12 mouse cellular contexts compared by ENCODE assay signal in genomic region chr1:133689897-133690296, GRCm38 (mm10). TPM values are rescaled to one million over a fixed set of nuclear protein-coding genes. Genes with fewer than 3 reads are reported as not detected.
DNase-seq lines count a peak whose midpoint lies in the region; ATAC-seq lines count a peak whose summit lies in the region.
"Had no signal": no experiment of that assay in that cellular context is flagged by ENCODE, and none has a peak within 500 bp of the region (broad histone marks: within the 10 kb centered on the region; RNA-seq: fewer than 3 reads in every experiment).

Gene Lax1, minus strand, starts transcription at chr1:133690108.

- no peaks in the 10 kb centered on the region for H3K9me3 ChIP-seq in kidney, embryonic 15.5 days (replicated peaks)
- no peaks in the 10 kb centered on the region for H3K9me3 ChIP-seq in forebrain, embryonic 12.5 days
- no peaks in the 10 kb centered on the region for H3K9me3 ChIP-seq in forebrain, embryonic 16.5 days (ENCODE audit: control insufficient read depth, low read length)
- no peaks in the 10 kb centered on the region for H3K9me3 ChIP-seq in forebrain, embryonic 10.5 days
- H3K9me3 ChIP-seq: liver, embryonic 15.5 days had no signal

- no peaks in the 10 kb centered on the region for H3K36me3 ChIP-seq in kidney, embryonic 15.5 days
- H3K36me3 ChIP-seq in forebrain, embryonic 12.5 days (replicated peaks) = no peaks in the 10 kb centered on the region
- H3K36me3 ChIP-seq in forebrain, embryonic 16.5 days (ENCODE audit: control insufficient read depth, insufficient read depth) = no peaks in the 10 kb centered on the region
- H3K36me3 ChIP-seq in forebrain, embryonic 10.5 days (replicated peaks) = no peaks in the 10 kb centered on the region
- H3K36me3 ChIP-seq: liver, embryonic 15.5 days had no signal

- no peak within 1 kb of the TSS for H3K4me2 ChIP-seq in kidney, embryonic 15.5 days
- H3K4me2 ChIP-seq in forebrain, embryonic 12.5 days = no peak within 1 kb of the TSS
- no peak within 1 kb of the TSS for H3K4me2 ChIP-seq in forebrain, embryonic 16.5 days (ENCODE audit: low read length)
- H3K4me2 ChIP-seq: liver, embryonic 15.5 days had no signal

- H3K27me3 ChIP-seq in kidney, embryonic 15.5 days = no peaks in the 10 kb centered on the region
- peaks cover 4% of the 10 kb centered on the region; the same call in 1 of the 2 replicates for H3K27me3 ChIP-seq in forebrain, embryonic 12.5 days
- H3K27me3 ChIP-seq in forebrain, embryonic 16.5 days (replicated peaks; ENCODE audit: control insufficient read depth, insufficient read depth, low read length) = no peaks in the 10 kb centered on the region
- H3K27me3 ChIP-seq in forebrain, embryonic 10.5 days (ENCODE audit: poor library complexity, severe bottlenecking) = no peaks in the 10 kb centered on the region
- H3K27me3 ChIP-seq: liver, embryonic 15.5 days had no signal

- no peak within 1 kb of the TSS for H3K4me3 ChIP-seq in kidney, embryonic 15.5 days (replicated peaks)
- no peak within 1 kb of the TSS for H3K4me3 ChIP-seq in forebrain, embryonic 12.5 days (replicated peaks)
- H3K4me3 ChIP-seq in forebrain, embryonic 16.5 days (replicated peaks; ENCODE audit: low read length) = no peak within 1 kb of the TSS
- no peak within 1 kb of the TSS for H3K4me3 ChIP-seq in forebrain, embryonic 10.5 days
- H3K4me3 ChIP-seq: heart, adult 2 months; liver, embryonic 15.5 days had no signal

- H3K4me1 ChIP-seq in kidney, embryonic 15.5 days = peaks cover 34% of the 10 kb centered on the region
- H3K4me1 ChIP-seq in forebrain, embryonic 12.5 days = peaks cover 10% of the 10 kb centered on the region
- no peaks in the 10 kb centered on the region for H3K4me1 ChIP-seq in forebrain, embryonic 16.5 days (replicated peaks; ENCODE audit: control insufficient read depth, insufficient read depth, low read length)
- H3K4me1 ChIP-seq in forebrain, embryonic 10.5 days = peaks cover 36% of the 10 kb centered on the region

- peak within 1 kb of the TSS; percentile 51; the same call in 1 of the 2 replicates for H3K27ac ChIP-seq in kidney, embryonic 15.5 days
- H3K27ac ChIP-seq in forebrain, embryonic 12.5 days = no peak within 1 kb of the TSS
- no peak within 1 kb of the TSS for H3K27ac ChIP-seq in forebrain, embryonic 16.5 days (ENCODE audit: low read length)
- H3K27ac ChIP-seq in forebrain, embryonic 10.5 days = no peak within 1 kb of the TSS
- H3K27ac ChIP-seq: heart, adult 2 months; liver, embryonic 15.5 days had no signal

- DNase-seq in kidney, postnatal 25 days = no peak
- peak; percentile 88 for DNase-seq in thymus, postnatal 0 days (ENCODE audit: low spot score)
- no peak for DNase-seq in forebrain, embryonic 10.5 days (ENCODE audit: extremely low spot score, low spot score)
- DNase-seq: cerebellum, adult 9-10 months; layer of hippocampus, postnatal 36 days had no signal

- WGBS in kidney, embryonic 15.5 days = 11% methylated on average over 6 of the region's 6 CpGs
- WGBS in forebrain, embryonic 12.5 days = 66% methylated on average over 6 of the region's 6 CpGs
- WGBS in forebrain, embryonic 16.5 days = 75% methylated on average over 6 of the region's 6 CpGs
- 54% methylated on average over 6 of the region's 6 CpGs for WGBS in forebrain, embryonic 10.5 days

- ATAC-seq in kidney, embryonic 15.5 days (replicated peaks; ENCODE audit: low FRiP score) = no peak
- peak; percentile 64 for ATAC-seq in common myeloid progenitor, adult 5-6 weeks (replicated peaks; ENCODE audit: low read depth, poor library complexity, severe bottlenecking)
- peak; percentile 68 for ATAC-seq in monocyte, adult 5-6 weeks (replicated peaks; ENCODE audit: insufficient number of reproducible peaks, low FRiP score, low TSS enrichment, poor library complexity, severe bottlenecking)
- no peak for ATAC-seq in forebrain, embryonic 12.5 days (ENCODE audit: low FRiP score)
- ATAC-seq in forebrain, embryonic 16.5 days = no peak

- H3K9ac ChIP-seq in kidney, embryonic 15.5 days = no peak within 1 kb of the TSS
- no peak within 1 kb of the TSS for H3K9ac ChIP-seq in forebrain, embryonic 12.5 days
- H3K9ac ChIP-seq in forebrain, embryonic 16.5 days (replicated peaks; ENCODE audit: low read depth, low read length) = no peak within 1 kb of the TSS
- H3K9ac ChIP-seq: liver, embryonic 15.5 days had no signal

RNA-seq across cellular contexts. Expression of gene Lax1, which starts in this region (rescaled TPM):
- polyA plus RNA-seq in kidney, embryonic 15.5 days (2015; fragmentation: Nextera tagmentation; extraction: Ambion mirVana) = 0.66 and 0.81 TPM in 2 replicates
- total RNA-seq in common myeloid progenitor, adult 5-6 weeks (2017) = 1.5 and 7.8 TPM in 2 replicates
- total RNA-seq in monocyte, adult 5-6 weeks (2017) = 35.8 to 132 TPM (median 52.2 TPM) in 3 replicates
- 27.3 and 29.4 TPM in 2 replicates for polyA plus RNA-seq in thymus, postnatal 0 days (2015; fragmentation: Nextera tagmentation; extraction: Ambion mirVana)
- 0.20 and 0.22 TPM in 2 replicates for polyA plus RNA-seq in forebrain, embryonic 12.5 days (2016; fragmentation: Nextera tagmentation; extraction: Ambion mirVana)
- not detected in 2 replicates for polyA plus RNA-seq in forebrain, embryonic 16.5 days (2015; fragmentation: Nextera tagmentation; extraction: Ambion mirVana)
- polyA plus RNA-seq in forebrain, embryonic 10.5 days (2016; fragmentation: Nextera tagmentation; extraction: Ambion mirVana) = 0.44 and 0.93 TPM in 2 replicates
- total RNA-seq: layer of hippocampus, postnatal 36 days had no signal

Comparison
In these comparisons a context has a peak if more than half of its experiments do, and no peak if none do; other contexts are left out.
1. RNA of gene Lax1 (polyA plus RNA-seq): 27.3 to 29.4 TPM in thymus, postnatal 0 days; 0.44 to 0.93 TPM in forebrain, embryonic 10.5 days, 0.66 to 0.81 TPM in kidney, embryonic 15.5 days, 0.20 to 0.22 TPM in forebrain, embryonic 12.5 days and not detected in forebrain, embryonic 16.5 days; every median in the first group is over 10 times any median in the second.
2. ATAC-seq: peak in common myeloid progenitor, adult 5-6 weeks (single experiment) and monocyte, adult 5-6 weeks (single experiment); none in kidney, embryonic 15.5 days (single experiment), forebrain, embryonic 12.5 days (single experiment) and forebrain, embryonic 16.5 days (single experiment).